ENCODE assay signal across 8 mouse cellular contexts in genomic region chr11:105182461-105182855, GRCm38 (mm10). TPM values are rescaled to one million over a fixed set of nuclear protein-coding genes. Genes with fewer than 3 reads are reported as not detected.
DNase-seq lines count a peak whose midpoint lies in the region; ATAC-seq and TF ChIP-seq lines count a peak whose summit lies in the region.

No protein-coding gene starts in this region.

- TF ChIP-seq POLR2A in liver, adult 2 months (IDR thresholded peaks at IDR 0.05; ENCODE audit: extremely low read depth, insufficient read depth, low read length), result no peak

- no peak for ATAC-seq in hindbrain, embryonic 15.5 days (ENCODE audit: low FRiP score, low read depth)
- ATAC-seq in midbrain, postnatal 0 days (ENCODE audit: low FRiP score), result no peak

- peak; percentile 68 for DNase-seq in liver, adult 2 months (ENCODE audit: extremely low read depth, low read depth, low spot score)
- DNase-seq in liver, result no peak
- no peak for DNase-seq in embryonic facial prominence, embryonic 10.5 days (ENCODE audit: low spot score)
- no peak for DNase-seq in midbrain, postnatal 0 days (ENCODE audit: low spot score)
- no peak for DNase-seq in frontal cortex, postnatal 14 days (ENCODE audit: low spot score in 2 of 2)
- DNase-seq in urinary bladder, postnatal 14 days (ENCODE audit: low spot score), result no peak
- no peak for DNase-seq in kidney, postnatal 36 days

- peaks cover 23% of the 10 kb centered on the region for H3K79me2 ChIP-seq in liver, adult 2 months (ENCODE audit: control insufficient read depth, insufficient read depth, low read length)

- no peak for TF ChIP-seq CTCF in liver, adult 2 months (IDR thresholded peaks at IDR 0.05; ENCODE audit: low read depth, low read length)
- no peak for TF ChIP-seq CTCF in midbrain, postnatal 0 days (IDR thresholded peaks at IDR 0.05)

- peaks cover 11% of the 10 kb centered on the region for H3K36me3 ChIP-seq in liver, adult 2 months (ENCODE audit: control insufficient read depth, insufficient read depth, low read length)
- H3K36me3 ChIP-seq in embryonic facial prominence, embryonic 10.5 days (replicated peaks), result peaks cover 51% of the 10 kb centered on the region
- H3K36me3 ChIP-seq in hindbrain, embryonic 15.5 days, result peaks cover 17% of the 10 kb centered on the region
- peaks cover 5% of the 10 kb centered on the region; the same call in 1 of the 2 replicates for H3K36me3 ChIP-seq in midbrain, postnatal 0 days (ENCODE audit: insufficient read depth, low read length)

- H3K9ac ChIP-seq in liver, adult 2 months (ENCODE audit: low read depth, low read length), result peak overlapping the region; percentile 100
- peak overlapping the region; percentile 98 for H3K9ac ChIP-seq in hindbrain, embryonic 15.5 days
- H3K9ac ChIP-seq in midbrain, postnatal 0 days (replicated peaks; ENCODE audit: low read length, poor library complexity, severe bottlenecking), result peak overlapping the region; percentile 99

- peaks cover 2% of the 10 kb centered on the region; the same call in 1 of the 2 replicates for H3K9me3 ChIP-seq in embryonic facial prominence, embryonic 10.5 days
- H3K9me3 ChIP-seq in hindbrain, embryonic 15.5 days, result no peaks in the 10 kb centered on the region
- no peaks in the 10 kb centered on the region for H3K9me3 ChIP-seq in midbrain, postnatal 0 days (ENCODE audit: low read length)

- no peaks in the 10 kb centered on the region for H3K27me3 ChIP-seq in liver, adult 2 months (ENCODE audit: control insufficient read depth, insufficient read depth, low read length)
- H3K27me3 ChIP-seq in embryonic facial prominence, embryonic 10.5 days (replicated peaks; ENCODE audit: low read depth, poor library complexity, severe bottlenecking), result no peaks in the 10 kb centered on the region
- no peaks in the 10 kb centered on the region for H3K27me3 ChIP-seq in hindbrain, embryonic 15.5 days
- H3K27me3 ChIP-seq in midbrain, postnatal 0 days (ENCODE audit: insufficient read depth, low read length), result no peaks in the 10 kb centered on the region

- H3K27ac ChIP-seq in liver, adult 2 months (replicated peaks; ENCODE audit: insufficient read depth, low read depth, low read length), result peak overlapping the region; percentile 90
- peak overlapping the region; percentile 99 for H3K27ac ChIP-seq in embryonic facial prominence, embryonic 10.5 days (replicated peaks)
- peak overlapping the region; percentile 96 for H3K27ac ChIP-seq in hindbrain, embryonic 15.5 days (replicated peaks)
- H3K27ac ChIP-seq in midbrain, postnatal 0 days (ENCODE audit: low read depth, low read length), result peak overlapping the region; percentile 95

- H3K4me3 ChIP-seq in liver, adult 2 months (ENCODE audit: insufficient read depth, low read depth, low read length), result peak overlapping the region; percentile 97
- H3K4me3 ChIP-seq in embryonic facial prominence, embryonic 10.5 days, result peak overlapping the region; percentile 87
- H3K4me3 ChIP-seq in hindbrain, embryonic 15.5 days, result peak overlapping the region; percentile 92
- H3K4me3 ChIP-seq in midbrain, postnatal 0 days (ENCODE audit: low read depth, low read length), result peak overlapping the region; percentile 93

- H3K4me2 ChIP-seq in hindbrain, embryonic 15.5 days, result peak overlapping the region; percentile 95
- H3K4me2 ChIP-seq in midbrain, postnatal 0 days (ENCODE audit: low read depth, low read length, poor library complexity, severe bottlenecking), result peak overlapping the region; percentile 94

- under 1% methylated on average over 4 of the region's 4 CpGs for WGBS in liver, adult 2 months
- WGBS in embryonic facial prominence, embryonic 10.5 days, result 10% methylated on average over 4 of the region's 4 CpGs
- WGBS in hindbrain, embryonic 15.5 days, result 9% methylated on average over 4 of the region's 4 CpGs
- WGBS in midbrain, postnatal 0 days, result 9% methylated on average over 4 of the region's 4 CpGs

- peaks cover 29% of the 10 kb centered on the region for H3K4me1 ChIP-seq in liver, adult 2 months (ENCODE audit: control insufficient read depth, insufficient read depth, low read length)
- H3K4me1 ChIP-seq in embryonic facial prominence, embryonic 10.5 days, result peaks cover 26% of the 10 kb centered on the region
- H3K4me1 ChIP-seq in hindbrain, embryonic 15.5 days (replicated peaks), result peaks cover 33% of the 10 kb centered on the region
- H3K4me1 ChIP-seq in midbrain, postnatal 0 days (ENCODE audit: insufficient read depth, low read length), result peaks cover 7% of the 10 kb centered on the region; the same call in 1 of the 2 replicates

RNA-seq across cellular contexts. Expression of gene Tlk2, which starts 3.9 kb away (rescaled TPM):
- total RNA-seq in liver, adult 2 months (2014; rRNA removed), result 21.3 and 23.4 TPM in 2 replicates
- 5.6 and 7.5 TPM in 2 replicates for polyA plus RNA-seq in liver, adult 2 months (2012; rRNA removed)
- polyA plus RNA-seq in embryonic facial prominence, embryonic 10.5 days (2016; fragmentation: Nextera tagmentation; extraction: Ambion mirVana), result 23.5 and 28.4 TPM in 2 replicates
- polyA plus RNA-seq in hindbrain, embryonic 15.5 days (2015; fragmentation: Nextera tagmentation; extraction: Ambion mirVana), result 18.9 and 19.5 TPM in 2 replicates
- 66.5 and 81.1 TPM in 2 replicates for total RNA-seq in midbrain, postnatal 0 days (2014; rRNA removed)
- polyA plus RNA-seq in midbrain, postnatal 0 days (2015; fragmentation: Nextera tagmentation; extraction: Ambion mirVana), result 12.3 and 15.3 TPM in 2 replicates

RNA-seq across cellular contexts. Expression of gene Gm10842, which starts 35.8 kb away (rescaled TPM):
- not detected in 2 replicates for total RNA-seq in liver, adult 2 months (2014; rRNA removed)
- polyA plus RNA-seq in liver, adult 2 months (2012; rRNA removed), result not detected in 2 replicates
- not detected in 2 replicates for polyA plus RNA-seq in embryonic facial prominence, embryonic 10.5 days (2016; fragmentation: Nextera tagmentation; extraction: Ambion mirVana)
- polyA plus RNA-seq in hindbrain, embryonic 15.5 days (2015; fragmentation: Nextera tagmentation; extraction: Ambion mirVana), result not detected in 2 replicates
- not detected in 2 replicates for total RNA-seq in midbrain, postnatal 0 days (2014; rRNA removed)
- polyA plus RNA-seq in midbrain, postnatal 0 days (2015; fragmentation: Nextera tagmentation; extraction: Ambion mirVana), result not detected in 2 replicates

RNA-seq across cellular contexts. Expression of gene Mettl2, which starts 56.2 kb away (rescaled TPM):
- total RNA-seq in liver, adult 2 months (2014; rRNA removed), result 11.0 and 11.5 TPM in 2 replicates
- polyA plus RNA-seq in liver, adult 2 months (2012; rRNA removed), result 5.9 and 7.9 TPM in 2 replicates
- polyA plus RNA-seq in embryonic facial prominence, embryonic 10.5 days (2016; fragmentation: Nextera tagmentation; extraction: Ambion mirVana), result 55.0 and 57.2 TPM in 2 replicates
- 29.3 and 29.5 TPM in 2 replicates for polyA plus RNA-seq in hindbrain, embryonic 15.5 days (2015; fragmentation: Nextera tagmentation; extraction: Ambion mirVana)
- total RNA-seq in midbrain, postnatal 0 days (2014; rRNA removed), result 25.2 and 28.0 TPM in 2 replicates
- polyA plus RNA-seq in midbrain, postnatal 0 days (2015; fragmentation: Nextera tagmentation; extraction: Ambion mirVana), result 30.0 and 35.6 TPM in 2 replicates
